Mouse (Mus musculus): ENCODE results near the gene Gm37240. TPM values are rescaled to one million over a fixed set of nuclear protein-coding genes. Genes with fewer than 3 reads are reported as not detected.

Gene Gm37240
- polyA plus RNA-seq, 1 experiment from 2014 or later = 18.1 TPM

DNA sequence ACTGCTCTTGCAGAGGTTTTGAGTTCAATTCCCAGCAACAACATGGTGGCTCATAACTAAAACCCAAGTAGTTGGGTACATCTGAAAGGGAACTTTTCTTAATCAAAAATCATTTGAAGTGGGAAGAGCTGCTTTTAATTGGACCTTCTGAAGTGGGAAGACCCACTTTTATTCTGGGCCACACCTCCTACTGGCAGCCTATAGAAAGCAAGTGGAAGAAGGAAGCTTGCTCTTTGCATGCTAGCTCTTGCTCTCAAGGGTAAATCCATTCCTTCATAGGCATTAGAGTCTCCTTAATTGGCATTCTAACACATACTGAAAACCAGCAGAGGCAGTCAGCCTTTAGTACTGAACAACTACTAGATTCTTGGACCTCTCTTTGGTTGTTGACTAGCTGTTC, 1076.5 kb downstream of the Gm37240 start:
- H3K9me3 ChIP-seq (ENCODE audit: control insufficient read depth, low read length) = no peaks in the 10 kb centered on the region
- ATAC-seq (ENCODE audit: low FRiP score, low TSS enrichment) = no peak
- H3K27ac ChIP-seq (replicated peaks) = no peak overlapping the region
- no peak overlapping the region for H3K9ac ChIP-seq (ENCODE audit: low read length)
- H3K4me2 ChIP-seq (replicated peaks; ENCODE audit: low read depth) = no peak overlapping the region
- no peak overlapping the region for H3K4me3 ChIP-seq (ENCODE audit: low read depth, low read length)
- no peak for DNase-seq (ENCODE audit: low spot score)
- no peaks in the 10 kb centered on the region for H3K36me3 ChIP-seq (ENCODE audit: control insufficient read depth, insufficient read depth, low read length)
- H3K27me3 ChIP-seq (ENCODE audit: control insufficient read depth, insufficient read depth, low read length) = no peaks in the 10 kb centered on the region
- no peaks in the 10 kb centered on the region for H3K4me1 ChIP-seq (replicated peaks; ENCODE audit: control insufficient read depth, insufficient read depth)
- TF ChIP-seq CTCF (IDR thresholded peaks at IDR 0.05; ENCODE audit: low read depth) (no peak), EP300 (optimal IDR thresholded peaks at IDR 0.05) (no peak)

DNA sequence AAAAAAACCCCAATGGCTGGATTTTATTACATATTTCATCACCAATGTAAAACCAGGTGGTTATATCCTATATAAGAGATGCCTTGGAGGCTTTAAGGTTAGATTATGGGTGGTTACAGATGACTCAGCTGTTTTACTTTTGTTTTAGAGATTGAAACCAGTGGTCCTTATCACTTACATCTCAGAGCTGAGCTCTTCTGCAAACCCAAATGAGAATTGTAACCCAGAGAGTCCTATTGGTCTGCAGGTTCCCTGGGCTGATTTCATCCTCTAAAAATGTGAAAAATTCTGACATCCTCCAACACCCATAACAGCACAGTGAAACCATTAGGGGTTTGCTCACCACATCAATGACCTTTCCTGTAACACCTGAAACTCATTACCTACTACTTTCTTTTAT, 1078.4 kb downstream of the Gm37240 start:
- ATAC-seq (ENCODE audit: low FRiP score, low TSS enrichment) (no peak), DNase-seq (ENCODE audit: low spot score) (no peak)
- no peak overlapping the region for H3K4me2 ChIP-seq (replicated peaks; ENCODE audit: low read depth)
- H3K27ac ChIP-seq (replicated peaks) = no peak overlapping the region
- H3K4me1 ChIP-seq (replicated peaks; ENCODE audit: control insufficient read depth, insufficient read depth) = no peaks in the 10 kb centered on the region
- H3K4me3 ChIP-seq (ENCODE audit: low read depth, low read length) = no peak overlapping the region
- H3K27me3 ChIP-seq (ENCODE audit: control insufficient read depth, insufficient read depth, low read length) = no peaks in the 10 kb centered on the region
- H3K9me3 ChIP-seq (ENCODE audit: control insufficient read depth, low read length) = no peaks in the 10 kb centered on the region
- TF ChIP-seq CTCF (IDR thresholded peaks at IDR 0.05; ENCODE audit: low read depth) (no peak), EP300 (optimal IDR thresholded peaks at IDR 0.05) (no peak)
- H3K36me3 ChIP-seq (ENCODE audit: control insufficient read depth, insufficient read depth, low read length) = no peaks in the 10 kb centered on the region
- no peak overlapping the region for H3K9ac ChIP-seq (ENCODE audit: low read length)

DNA sequence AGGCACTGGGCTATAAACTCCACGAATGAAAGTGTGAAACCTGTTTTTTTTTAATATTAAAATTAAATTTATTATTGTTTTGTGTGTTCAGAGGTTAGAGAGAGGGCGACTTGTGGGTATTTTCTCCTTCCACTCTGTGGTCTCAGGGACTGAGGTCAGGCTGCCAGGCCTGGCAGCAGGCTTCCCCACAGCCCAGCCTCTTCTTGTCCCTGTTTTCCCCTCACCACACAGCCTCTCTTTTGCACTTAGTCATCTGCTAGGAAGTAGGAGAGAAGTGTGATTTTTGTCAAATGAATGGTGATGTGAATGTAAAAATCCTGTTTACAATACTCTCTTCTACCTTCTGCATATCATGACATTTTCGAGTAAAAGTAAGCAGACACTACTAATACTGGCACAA, 1079.5 kb downstream of the Gm37240 start:
- no peak for TF ChIP-seq CTCF (IDR thresholded peaks at IDR 0.05; ENCODE audit: low read depth)
- no peak for TF ChIP-seq EP300 (optimal IDR thresholded peaks at IDR 0.05)
- no peak overlapping the region for H3K9ac ChIP-seq (ENCODE audit: low read length)
- ATAC-seq (ENCODE audit: low FRiP score, low TSS enrichment) (no peak), DNase-seq (ENCODE audit: low spot score) (no peak)
- H3K27ac ChIP-seq (replicated peaks) = no peak overlapping the region
- no peaks in the 10 kb centered on the region for H3K4me1 ChIP-seq (replicated peaks; ENCODE audit: control insufficient read depth, insufficient read depth)
- WGBS = 70% methylated on average over 3 of the region's 3 CpGs
- H3K4me3 ChIP-seq (ENCODE audit: low read depth, low read length) = no peak overlapping the region
- no peaks in the 10 kb centered on the region for H3K27me3 ChIP-seq (ENCODE audit: control insufficient read depth, insufficient read depth, low read length)
- H3K4me2 ChIP-seq (replicated peaks; ENCODE audit: low read depth) = no peak overlapping the region
- H3K9me3 ChIP-seq (ENCODE audit: control insufficient read depth, low read length) = no peaks in the 10 kb centered on the region
- no peaks in the 10 kb centered on the region for H3K36me3 ChIP-seq (ENCODE audit: control insufficient read depth, insufficient read depth, low read length)

DNA sequence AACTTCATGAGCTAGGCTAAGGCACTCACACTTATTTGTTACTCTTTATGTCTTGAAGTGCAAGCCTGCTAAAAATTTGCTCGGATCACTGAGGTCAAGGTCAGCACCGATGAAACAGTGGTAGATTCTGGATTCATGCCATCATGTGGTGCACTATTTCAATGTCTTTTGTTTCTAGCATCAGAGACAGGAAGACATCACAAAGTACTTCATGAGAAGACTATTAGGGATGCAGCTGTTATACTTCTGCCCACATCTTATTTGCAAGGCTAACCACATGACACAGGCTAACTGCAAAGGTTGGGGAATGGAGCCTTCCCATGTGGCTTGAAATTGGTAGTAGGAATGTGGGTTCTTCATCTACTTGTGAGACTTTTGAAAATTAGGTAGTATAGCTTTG, 1081.1 kb downstream of the Gm37240 start:
- DNase-seq (ENCODE audit: low spot score) (no peak), ATAC-seq (ENCODE audit: low FRiP score, low TSS enrichment) (no peak)
- no peak overlapping the region for H3K9ac ChIP-seq (ENCODE audit: low read length)
- no peaks in the 10 kb centered on the region for H3K4me1 ChIP-seq (replicated peaks; ENCODE audit: control insufficient read depth, insufficient read depth)
- no peaks in the 10 kb centered on the region for H3K36me3 ChIP-seq (ENCODE audit: control insufficient read depth, insufficient read depth, low read length)
- no peaks in the 10 kb centered on the region for H3K27me3 ChIP-seq (ENCODE audit: control insufficient read depth, insufficient read depth, low read length)
- H3K4me3 ChIP-seq (ENCODE audit: low read depth, low read length) = no peak overlapping the region
- no peaks in the 10 kb centered on the region for H3K9me3 ChIP-seq (ENCODE audit: control insufficient read depth, low read length)
- TF ChIP-seq CTCF (IDR thresholded peaks at IDR 0.05; ENCODE audit: low read depth) = no peak
- no peak for TF ChIP-seq EP300 (optimal IDR thresholded peaks at IDR 0.05)
- no peak overlapping the region for H3K4me2 ChIP-seq (replicated peaks; ENCODE audit: low read depth)
- WGBS = 57% methylated on average over 2 of the region's 2 CpGs
- no peak overlapping the region for H3K27ac ChIP-seq (replicated peaks)

DNA sequence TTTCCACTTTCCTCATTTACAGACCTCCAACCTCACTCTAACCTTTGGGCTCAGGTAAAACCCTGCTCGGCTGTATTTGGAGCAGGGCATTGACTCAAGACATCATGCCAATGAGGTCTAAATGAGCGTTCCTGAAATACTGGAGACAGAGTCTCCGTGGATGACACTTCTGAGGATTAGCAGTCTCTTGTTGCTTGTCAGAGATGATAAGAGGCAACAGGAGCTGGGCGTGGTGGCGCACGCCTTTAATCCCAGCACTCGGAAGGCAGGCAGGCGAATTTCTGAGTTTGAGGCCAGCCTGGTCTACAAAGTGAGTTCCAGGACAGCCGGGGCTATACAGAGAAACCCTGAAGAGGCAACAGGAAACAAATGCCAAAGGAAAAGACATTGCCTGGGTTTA, 1083.3 kb downstream of the Gm37240 start:
- Histone ChIP-seq H3K27me3 (ENCODE audit: control insufficient read depth, insufficient read depth, low read length) (no peaks in the 10 kb centered on the region), H3K4me3 (ENCODE audit: low read depth, low read length) (no peak overlapping the region), H3K9me3 (ENCODE audit: control insufficient read depth, low read length) (no peaks in the 10 kb centered on the region), H3K27ac (replicated peaks) (no peak overlapping the region), H3K4me2 (replicated peaks; ENCODE audit: low read depth) (no peak overlapping the region), H3K9ac (ENCODE audit: low read length) (no peak overlapping the region), H3K4me1 (replicated peaks; ENCODE audit: control insufficient read depth, insufficient read depth) (no peaks in the 10 kb centered on the region), H3K36me3 (ENCODE audit: control insufficient read depth, insufficient read depth, low read length) (no peaks in the 10 kb centered on the region)
- TF ChIP-seq EP300 (optimal IDR thresholded peaks at IDR 0.05) = no peak
- no peak for TF ChIP-seq CTCF (IDR thresholded peaks at IDR 0.05; ENCODE audit: low read depth)
- no peak for ATAC-seq (ENCODE audit: low FRiP score, low TSS enrichment)
- DNase-seq (ENCODE audit: low spot score) = no peak
- 53% methylated on average over 9 of the region's 9 CpGs for WGBS

DNA sequence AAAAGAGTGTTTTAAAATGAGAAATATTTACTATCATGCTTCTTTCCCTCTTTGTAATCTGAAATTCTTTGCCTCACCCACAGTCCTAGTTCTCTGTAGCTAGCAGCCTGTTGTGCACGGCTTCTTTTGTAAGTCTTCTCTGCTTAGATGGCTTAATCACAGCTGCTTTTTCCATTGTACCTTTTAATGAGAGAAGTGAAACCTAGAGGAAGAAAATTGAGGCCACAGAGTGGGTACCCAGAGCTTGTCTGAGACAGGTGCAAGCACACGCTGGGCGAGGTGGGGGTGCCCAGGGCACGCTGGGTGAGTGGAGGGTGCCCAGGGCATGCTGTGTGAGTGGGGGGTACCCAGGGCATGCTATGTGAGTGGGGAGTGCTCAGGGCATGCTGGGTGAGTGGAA, 1099.4 kb downstream of the Gm37240 start:
- Histone ChIP-seq H3K4me1 (replicated peaks; ENCODE audit: control insufficient read depth, insufficient read depth) (no peaks in the 10 kb centered on the region), H3K27ac (replicated peaks) (no peak overlapping the region), H3K9ac (ENCODE audit: low read length) (no peak overlapping the region), H3K4me2 (replicated peaks; ENCODE audit: low read depth) (no peak overlapping the region), H3K4me3 (ENCODE audit: low read depth, low read length) (no peak overlapping the region), H3K9me3 (ENCODE audit: control insufficient read depth, low read length) (no peaks in the 10 kb centered on the region), H3K27me3 (ENCODE audit: control insufficient read depth, insufficient read depth, low read length) (no peaks in the 10 kb centered on the region), H3K36me3 (ENCODE audit: control insufficient read depth, insufficient read depth, low read length) (no peaks in the 10 kb centered on the region)
- TF ChIP-seq EP300 (optimal IDR thresholded peaks at IDR 0.05) (no peak), CTCF (IDR thresholded peaks at IDR 0.05; ENCODE audit: low read depth) (no peak)
- DNase-seq (ENCODE audit: low spot score) = no peak
- no peak for ATAC-seq (ENCODE audit: low FRiP score, low TSS enrichment)
- WGBS = 89% methylated on average over 4 of the region's 4 CpGs
